In the genomic region with DNA sequence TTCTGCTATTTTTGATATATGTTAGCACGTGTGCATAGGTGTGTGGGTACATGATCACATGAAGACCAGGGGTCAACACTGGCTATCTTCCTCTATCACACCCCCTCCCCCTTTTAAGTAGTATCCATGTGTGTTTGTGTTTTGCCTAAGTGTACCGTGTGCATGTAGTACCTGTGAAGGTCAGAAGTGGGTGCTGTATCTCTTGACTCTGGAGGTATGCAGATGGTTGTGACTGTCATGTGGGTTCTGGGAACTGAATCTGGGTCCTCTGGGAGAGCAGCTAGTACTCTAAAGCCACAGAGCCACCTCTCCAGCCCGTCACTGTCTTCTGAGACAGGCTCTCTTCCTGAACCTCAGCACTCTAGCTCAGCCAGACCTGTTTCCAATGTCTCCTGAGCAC, we compare ENCODE assay signal across 21 mouse cellular contexts. TPM values are rescaled to one million over a fixed set of nuclear protein-coding genes. Genes with fewer than 3 reads are reported as not detected.
DNase-seq lines count a peak whose midpoint lies in the region; ATAC-seq and TF ChIP-seq lines count a peak whose summit lies in the region.
"Had no signal": no experiment of that assay in that cellular context is flagged by ENCODE, and none has a peak within 500 bp of the region (broad histone marks: within the 10 kb centered on the region; RNA-seq: fewer than 3 reads in every experiment).

No protein-coding gene starts in this region.

- no peaks in the 10 kb centered on the region for H3K9me3 ChIP-seq in liver, postnatal 0 days (ENCODE audit: low read length)
- no peaks in the 10 kb centered on the region for H3K9me3 ChIP-seq in liver, embryonic 11.5 days (ENCODE audit: control insufficient read depth, low read length)
- no peaks in the 10 kb centered on the region for H3K9me3 ChIP-seq in E14TG2a.4 (ENCODE audit: low read length)
- H3K9me3 ChIP-seq in stomach, postnatal 0 days (ENCODE audit: control insufficient read depth, low read length), result no peaks in the 10 kb centered on the region
- H3K9me3 ChIP-seq: embryonic facial prominence, embryonic 12.5 days; forebrain, embryonic 15.5 days; heart, embryonic 10.5 days; limb, embryonic 12.5 days; liver, embryonic 15.5 days had no signal

- no peak overlapping the region for H3K4me2 ChIP-seq in liver, postnatal 0 days (ENCODE audit: low read depth, low read length)
- H3K4me2 ChIP-seq in liver, embryonic 11.5 days, result no peak overlapping the region
- no peak overlapping the region for H3K4me2 ChIP-seq in stomach, postnatal 0 days (replicated peaks; ENCODE audit: low read depth)
- H3K4me2 ChIP-seq: embryonic facial prominence, embryonic 12.5 days; forebrain, embryonic 15.5 days; limb, embryonic 12.5 days; liver, embryonic 15.5 days had no signal

- H3K4me3 ChIP-seq in liver, postnatal 0 days (ENCODE audit: low read depth, low read length), result no peak overlapping the region
- H3K4me3 ChIP-seq in liver, embryonic 11.5 days (ENCODE audit: low read depth, low read length), result no peak overlapping the region
- H3K4me3 ChIP-seq in E14TG2a.4 (replicated peaks; ENCODE audit: low read length), result no peak overlapping the region
- no peak overlapping the region for H3K4me3 ChIP-seq in stomach, postnatal 0 days (ENCODE audit: low read depth, low read length)
- H3K4me3 ChIP-seq: embryonic facial prominence, embryonic 12.5 days; forebrain, embryonic 15.5 days; heart, embryonic 10.5 days; limb, embryonic 12.5 days; liver, embryonic 15.5 days had no signal

- H3K36me3 ChIP-seq in liver, postnatal 0 days (replicated peaks; ENCODE audit: insufficient read depth, low read length), result peaks cover 12% of the 10 kb centered on the region; the same call in 1 of the 2 replicates
- H3K36me3 ChIP-seq in liver, embryonic 11.5 days (ENCODE audit: control insufficient read depth, insufficient read depth, low read length), result peaks cover 5% of the 10 kb centered on the region; the same call in 1 of the 2 replicates
- H3K36me3 ChIP-seq in E14TG2a.4 (ENCODE audit: insufficient read depth, low read length), result peaks cover 71% of the 10 kb centered on the region
- peaks cover 9% of the 10 kb centered on the region for H3K36me3 ChIP-seq in stomach, postnatal 0 days (ENCODE audit: control insufficient read depth, insufficient read depth, low read length)

- 78% methylated on average over 3 of the region's 3 CpGs for WGBS in liver, postnatal 0 days (ENCODE audit: insufficient replicate concordance)
- 90% methylated on average over 3 of the region's 3 CpGs for WGBS in liver, embryonic 11.5 days
- WGBS in stomach, postnatal 0 days, result 90% methylated on average over 3 of the region's 3 CpGs

- DNase-seq in liver, postnatal 0 days, result no peak
- DNase-seq in liver, embryonic 11.5 days (ENCODE audit: low spot score), result no peak
- DNase-seq in T-cell, adult 2 months (ENCODE audit: low spot score), result peak; percentile 34
- no peak for DNase-seq in stomach, postnatal 0 days (ENCODE audit: low spot score)
- no peak for DNase-seq in kidney, postnatal 10 days
- DNase-seq: adrenal gland, postnatal 14 days; cerebellum, postnatal 10 days; heart, postnatal 10 days; kidney, adult 9 months; kidney, postnatal 36 days; lung, postnatal 10 days had no signal

- no peak overlapping the region for H3K9ac ChIP-seq in liver, postnatal 0 days (replicated peaks)
- H3K9ac ChIP-seq in liver, embryonic 11.5 days (ENCODE audit: low read depth, low read length), result no peak overlapping the region
- H3K9ac ChIP-seq in stomach, postnatal 0 days (ENCODE audit: low read length), result no peak overlapping the region
- H3K9ac ChIP-seq: embryonic facial prominence, embryonic 12.5 days; forebrain, embryonic 15.5 days; limb, embryonic 12.5 days; liver, embryonic 15.5 days had no signal

- TF ChIP-seq CTCF in liver, postnatal 0 days (IDR thresholded peaks at IDR 0.05; ENCODE audit: low read depth), result peak; percentile 25; the same call in 1 of the 2 replicates
- peak; percentile 48 for TF ChIP-seq CTCF in E14TG2a.4 (conservative IDR thresholded peaks at IDR 0.05; ENCODE audit: low read length)
- peak; percentile 32; the same call in 1 of the 2 replicates for TF ChIP-seq CTCF in stomach, postnatal 0 days (IDR thresholded peaks at IDR 0.05; ENCODE audit: low read depth)

- H3K27ac ChIP-seq in liver, postnatal 0 days (ENCODE audit: low read depth), result no peak overlapping the region
- H3K27ac ChIP-seq in liver, embryonic 11.5 days (ENCODE audit: low read depth, low read length), result no peak overlapping the region
- no peak overlapping the region for H3K27ac ChIP-seq in stomach, postnatal 0 days (replicated peaks)
- H3K27ac ChIP-seq: embryonic facial prominence, embryonic 12.5 days; forebrain, embryonic 15.5 days; heart, embryonic 10.5 days; limb, embryonic 12.5 days; liver, embryonic 15.5 days had no signal

- no peak for ATAC-seq in liver, postnatal 0 days
- no peak for ATAC-seq in liver, embryonic 11.5 days (replicated peaks; ENCODE audit: low FRiP score)
- ATAC-seq in stomach, postnatal 0 days (ENCODE audit: low FRiP score, low TSS enrichment), result no peak
- ATAC-seq in megakaryocyte, adult 5-6 weeks (ENCODE audit: poor library complexity, severe bottlenecking), result no peak
- ATAC-seq: forebrain, embryonic 15.5 days had no signal

- no peaks in the 10 kb centered on the region for H3K27me3 ChIP-seq in liver, postnatal 0 days (ENCODE audit: insufficient read depth, low read length)
- H3K27me3 ChIP-seq in liver, embryonic 11.5 days (replicated peaks; ENCODE audit: control insufficient read depth, insufficient read depth, low read length), result no peaks in the 10 kb centered on the region
- no peaks in the 10 kb centered on the region for H3K27me3 ChIP-seq in E14TG2a.4 (ENCODE audit: insufficient read depth, low read length)
- H3K27me3 ChIP-seq in stomach, postnatal 0 days (ENCODE audit: control insufficient read depth, insufficient read depth, low read length), result no peaks in the 10 kb centered on the region
- H3K27me3 ChIP-seq: CH12.LX; embryonic facial prominence, embryonic 12.5 days; forebrain, embryonic 15.5 days; limb, embryonic 12.5 days; liver, embryonic 15.5 days had no signal

- no peak for TF ChIP-seq EP300 in liver, postnatal 0 days (IDR thresholded peaks at IDR 0.05; ENCODE audit: low read depth)
- TF ChIP-seq EP300 in stomach, postnatal 0 days (optimal IDR thresholded peaks at IDR 0.05), result no peak

- H3K4me1 ChIP-seq in liver, postnatal 0 days (ENCODE audit: insufficient read depth), result no peaks in the 10 kb centered on the region
- no peaks in the 10 kb centered on the region for H3K4me1 ChIP-seq in liver, embryonic 11.5 days (replicated peaks; ENCODE audit: control insufficient read depth, insufficient read depth, low read length)
- peaks cover 25% of the 10 kb centered on the region for H3K4me1 ChIP-seq in E14TG2a.4 (replicated peaks; ENCODE audit: low read depth, low read length)
- H3K4me1 ChIP-seq in stomach, postnatal 0 days (replicated peaks; ENCODE audit: control insufficient read depth, insufficient read depth), result no peaks in the 10 kb centered on the region
- H3K4me1 ChIP-seq: embryonic facial prominence, embryonic 12.5 days; heart, embryonic 10.5 days; limb, embryonic 12.5 days; liver, embryonic 15.5 days had no signal

RNA-seq across cellular contexts. Expression of gene Slc37a3, which starts 42.6 kb away (rescaled TPM):
- polyA plus RNA-seq in liver, postnatal 0 days (2015; fragmentation: Nextera tagmentation; extraction: Ambion mirVana), result 13.9 and 16.0 TPM in 2 replicates
- 14.8 and 16.2 TPM in 2 replicates for polyA plus RNA-seq in liver, embryonic 11.5 days (2014; fragmentation: Nextera tagmentation; extraction: Ambion mirVana)
- polyA plus RNA-seq in stomach, postnatal 0 days (2015; fragmentation: Nextera tagmentation; extraction: Ambion mirVana), result 20.9 and 22.7 TPM in 2 replicates
- total RNA-seq in megakaryocyte, adult 5-6 weeks (2015), result 3.7 and 5.5 TPM in 2 replicates
- total RNA-seq in megakaryocyte, adult 5-6 weeks (2017), result 6.0 and 27.4 TPM in 2 replicates

RNA-seq across cellular contexts. Expression of gene Rab19, which starts 46.1 kb away (rescaled TPM):
- 0.95 and 1.1 TPM in 2 replicates for polyA plus RNA-seq in liver, postnatal 0 days (2015; fragmentation: Nextera tagmentation; extraction: Ambion mirVana)
- polyA plus RNA-seq in liver, embryonic 11.5 days (2014; fragmentation: Nextera tagmentation; extraction: Ambion mirVana), result 0.27 and 0.64 TPM in 2 replicates
- 5.1 and 5.4 TPM in 2 replicates for polyA plus RNA-seq in stomach, postnatal 0 days (2015; fragmentation: Nextera tagmentation; extraction: Ambion mirVana)
- total RNA-seq in megakaryocyte, adult 5-6 weeks (2015), result 4.2 and 4.6 TPM in 2 replicates
- 7.0 and 7.6 TPM in 2 replicates for total RNA-seq in megakaryocyte, adult 5-6 weeks (2017)
- total RNA-seq: layer of hippocampus, postnatal 10 days; left cerebral cortex, postnatal 10 days had no signal
